Mouse (Mus musculus) forebrain, embryonic 12.5 days (tissue): ENCODE measurements around the gene Cmklr1. TPM values are rescaled to one million over a fixed set of nuclear protein-coding genes. Genes with fewer than 3 reads are reported as not detected.

ENCODE experiments used
- ATAC-seq: fragments of 200-750 bp; cut with Nextera tagmentation; 2 replicates; pipeline ENCODE4 v1.8.0; 2017; ENCODE audit warnings: moderate TSS enrichment; ENCODE audit not compliant: low FRiP score
- H3K27ac ChIP-seq: fragments of 300-500 bp; sonication (generic); 2 replicates; pipeline ENCODE4 v1.5.1; 2016; ENCODE audit warnings: mild to moderate bottlenecking
- H3K27me3 ChIP-seq: fragments of 300-500 bp; sonication (generic); 2 replicates; pipeline ENCODE4 v1.6.1; 2016; ENCODE audit warnings: mild to moderate bottlenecking
- H3K36me3 ChIP-seq: fragments of 300-500 bp; sonication (generic); replicated peaks from 2 replicates; pipeline ENCODE4 v1.6.1; 2016; ENCODE audit warnings: mild to moderate bottlenecking
- H3K4me1 ChIP-seq: fragments of 300-500 bp; sonication (generic); 2 replicates; pipeline ENCODE4 v1.6.1; 2016
- H3K4me2 ChIP-seq: fragments of 300-500 bp; sonication (generic); 2 replicates; pipeline ENCODE4 v1.6.1; 2016; ENCODE audit warnings: mild to moderate bottlenecking, moderate library complexity
- H3K4me3 ChIP-seq: fragments of 300-500 bp; sonication (generic); replicated peaks from 2 replicates; pipeline ENCODE4 v1.5.1; 2016; ENCODE audit warnings: mild to moderate bottlenecking
- H3K9ac ChIP-seq: fragments of 300-500 bp; sonication (generic); 2 replicates; pipeline ENCODE4 v1.6.1; 2016; ENCODE audit warnings: mild to moderate bottlenecking
- H3K9me3 ChIP-seq: fragments of 300-500 bp; sonication (generic); 2 replicates; pipeline ENCODE4 v1.6.1; 2016
- WGBS: fragments of 180-500 bp; shearing (Covaris S2); methylation state at CpG from one replicate; pipeline ENCODE4 v1.1.7; 2016; 5-methylcytosine and 5-hydroxymethylcytosine counted together
- polyA plus RNA-seq: library from polyadenylated mRNA; unstranded; fragments of >200 nt; fragmentation: Nextera tagmentation; extraction: Ambion mirVana; gene quantifications from 2 replicates; pipeline ENCODE4 v1.2.1, GENCODE M21; 2016

Cmklr1 gene
- polyA plus RNA-seq, 1 experiment from 2014 or later = 2.1 TPM

- no peak overlapping the region for H3K4me2 ChIP-seq
- H3K36me3 ChIP-seq = no peaks in the 10 kb centered on the region
- H3K27ac ChIP-seq = no peak overlapping the region
Measured at GRCm38 (mm10) chr5:113630116-113630515, 20.1 kb downstream of the Cmklr1 start.

GRCm38 (mm10) chr5:113629248-113629647, 21.0 kb downstream of the Cmklr1 start:
- H3K27me3 ChIP-seq = no peaks in the 10 kb centered on the region
- ATAC-seq = no peak
- no peak overlapping the region for H3K27ac ChIP-seq
- H3K4me1 ChIP-seq = 0 out of 2 replicates have a peak, but pooled peaks cover 11% of the 10 kb centered on the region
- no peaks in the 10 kb centered on the region for H3K36me3 ChIP-seq
- H3K9me3 ChIP-seq = no peaks in the 10 kb centered on the region
- no peak overlapping the region for H3K9ac ChIP-seq
- 87% methylated on average over 3 of the region's 3 CpGs for WGBS
- H3K4me2 ChIP-seq = no peak overlapping the region
- H3K4me3 ChIP-seq = no peak overlapping the region

More at GRCm38 (mm10) chr5:113630116-113630515, 20.1 kb downstream of the Cmklr1 start:
- WGBS = 74% methylated on average over 10 of the region's 10 CpGs
- Histone ChIP-seq H3K27me3 (no peaks in the 10 kb centered on the region), H3K9ac (no peak overlapping the region), H3K4me3 (no peak overlapping the region), H3K4me1 (0 out of 2 replicates have a peak, but pooled peaks cover 11% of the 10 kb centered on the region), H3K9me3 (no peaks in the 10 kb centered on the region)
- ATAC-seq = no peak

- H3K4me1 ChIP-seq = peaks cover 20% of the 10 kb centered on the region; the same call in 1 of the 2 replicates
Measured at GRCm38 (mm10) chr5:113627820-113628437, 22.3 kb downstream of the Cmklr1 start.

GRCm38 (mm10) chr5:113626991-113627390, 23.2 kb downstream of the Cmklr1 start:
- WGBS = 83% methylated on average over 5 of the region's 5 CpGs
- H3K4me1 ChIP-seq = peaks cover 20% of the 10 kb centered on the region; the same call in 1 of the 2 replicates
- ATAC-seq = no peak
- H3K27me3 ChIP-seq = no peaks in the 10 kb centered on the region
- no peaks in the 10 kb centered on the region for H3K36me3 ChIP-seq
- H3K9me3 ChIP-seq = no peaks in the 10 kb centered on the region
- no peak overlapping the region for H3K4me2 ChIP-seq
- no peak overlapping the region for H3K4me3 ChIP-seq
- no peak overlapping the region for H3K27ac ChIP-seq
- peak overlapping the region; percentile 17; the same call in 1 of the 2 replicates for H3K9ac ChIP-seq

More at GRCm38 (mm10) chr5:113627820-113628437, 22.3 kb downstream of the Cmklr1 start:
- H3K36me3 ChIP-seq = no peaks in the 10 kb centered on the region
- WGBS = 70% methylated on average over 11 of the region's 11 CpGs
- no peak overlapping the region for H3K9ac ChIP-seq
- ATAC-seq = no peak
- no peak overlapping the region for H3K4me2 ChIP-seq
- H3K27me3 ChIP-seq = no peaks in the 10 kb centered on the region
- H3K9me3 ChIP-seq = no peaks in the 10 kb centered on the region
- no peak overlapping the region for H3K27ac ChIP-seq
- H3K4me3 ChIP-seq = no peak overlapping the region

- Histone ChIP-seq H3K27ac (no peak overlapping the region), H3K4me3 (no peak overlapping the region), H3K27me3 (no peaks in the 10 kb centered on the region), H3K4me1 (peaks cover 20% of the 10 kb centered on the region; the same call in 1 of the 2 replicates), H3K4me2 (no peak overlapping the region), H3K9me3 (no peaks in the 10 kb centered on the region), H3K9ac (no peak overlapping the region), H3K36me3 (no peaks in the 10 kb centered on the region)
- no peak for ATAC-seq
- WGBS = 92% methylated on average over 8 of the region's 8 CpGs
Measured at GRCm38 (mm10) chr5:113626352-113626751, 23.9 kb downstream of the Cmklr1 start.

GRCm38 (mm10) chr5:113625068-113625467, 25.2 kb downstream of the Cmklr1 start:
- Histone ChIP-seq H3K36me3 (no peaks in the 10 kb centered on the region), H3K9me3 (no peaks in the 10 kb centered on the region), H3K4me1 (peaks cover 17% of the 10 kb centered on the region; the same call in 1 of the 2 replicates), H3K4me3 (no peak overlapping the region), H3K4me2 (no peak overlapping the region), H3K27ac (no peak overlapping the region), H3K9ac (no peak overlapping the region), H3K27me3 (no peaks in the 10 kb centered on the region)
- 90% methylated on average over 4 of the region's 4 CpGs for WGBS
- ATAC-seq = no peak

- H3K4me3 ChIP-seq = no peak overlapping the region
- no peak overlapping the region for H3K9ac ChIP-seq
- 33% methylated on average over 1 of the region's 2 CpGs for WGBS
- H3K27ac ChIP-seq = no peak overlapping the region
- H3K4me2 ChIP-seq = no peak overlapping the region
- no peak for ATAC-seq
- peaks cover 14% of the 10 kb centered on the region; the same call in 1 of the 2 replicates for H3K4me1 ChIP-seq
- H3K9me3 ChIP-seq = no peaks in the 10 kb centered on the region
- H3K36me3 ChIP-seq = no peaks in the 10 kb centered on the region
- H3K27me3 ChIP-seq = no peaks in the 10 kb centered on the region
Measured at GRCm38 (mm10) chr5:113623052-113623451, 27.2 kb downstream of the Cmklr1 start.

GRCm38 (mm10) chr5:113620999-113621398, 29.2 kb downstream of the Cmklr1 start:
- no peak for ATAC-seq
- peaks cover 12% of the 10 kb centered on the region; the same call in 1 of the 2 replicates for H3K4me1 ChIP-seq
- no peaks in the 10 kb centered on the region for H3K27me3 ChIP-seq

GRCm38 (mm10) chr5:113620130-113620716, 30.0 kb downstream of the Cmklr1 start:
- ATAC-seq = no peak
- Histone ChIP-seq H3K36me3 (no peaks in the 10 kb centered on the region), H3K9ac (no peak overlapping the region), H3K4me1 (peaks cover 12% of the 10 kb centered on the region; the same call in 1 of the 2 replicates), H3K4me2 (no peak overlapping the region), H3K27ac (no peak overlapping the region), H3K9me3 (no peaks in the 10 kb centered on the region), H3K4me3 (no peak overlapping the region), H3K27me3 (no peaks in the 10 kb centered on the region)
- 79% methylated on average over 16 of the region's 16 CpGs for WGBS

More at GRCm38 (mm10) chr5:113620999-113621398, 29.2 kb downstream of the Cmklr1 start:
- no peak overlapping the region for H3K9ac ChIP-seq
- no peak overlapping the region for H3K4me2 ChIP-seq
- no peak overlapping the region for H3K27ac ChIP-seq
- 82% methylated on average over 7 of the region's 7 CpGs for WGBS
- no peaks in the 10 kb centered on the region for H3K36me3 ChIP-seq
- no peaks in the 10 kb centered on the region for H3K9me3 ChIP-seq
- no peak overlapping the region for H3K4me3 ChIP-seq

- no peak overlapping the region for H3K27ac ChIP-seq
- no peak overlapping the region for H3K4me3 ChIP-seq
- H3K9ac ChIP-seq = no peak overlapping the region
- no peaks in the 10 kb centered on the region for H3K36me3 ChIP-seq
- 100% methylated on average over 1 of the region's 1 CpGs for whole genome bisulfite sequencing
- no peak overlapping the region for H3K4me2 ChIP-seq
- H3K4me1 ChIP-seq = peaks cover 12% of the 10 kb centered on the region; the same call in 1 of the 2 replicates
- no peak for ATAC-seq
- no peaks in the 10 kb centered on the region for H3K27me3 ChIP-seq
- H3K9me3 ChIP-seq = no peaks in the 10 kb centered on the region
Measured at GRCm38 (mm10) chr5:113619151-113619550, 31.1 kb downstream of the Cmklr1 start.

GRCm38 (mm10) chr5:113618716-113619115, 31.5 kb downstream of the Cmklr1 start:
- no peaks in the 10 kb centered on the region for H3K9me3 ChIP-seq
- H3K4me3 ChIP-seq = no peak overlapping the region
- H3K36me3 ChIP-seq = no peaks in the 10 kb centered on the region
- no peak overlapping the region for H3K9ac ChIP-seq
- ATAC-seq = no peak
- no peak overlapping the region for H3K27ac ChIP-seq
- peaks cover 11% of the 10 kb centered on the region; the same call in 1 of the 2 replicates for H3K4me1 ChIP-seq
- H3K4me2 ChIP-seq = no peak overlapping the region
- WGBS = 89% methylated on average over 4 of the region's 4 CpGs
- H3K27me3 ChIP-seq = no peaks in the 10 kb centered on the region

GRCm38 (mm10) chr5:113611771-113612233, 38.4 kb downstream of the Cmklr1 start:
- ATAC-seq = no peak
- WGBS = 80% methylated on average over 12 of the region's 12 CpGs
- H3K27me3 ChIP-seq = 0 out of 2 replicates have a peak, but pooled peaks cover 4% of the 10 kb centered on the region
- no peak overlapping the region for H3K4me3 ChIP-seq
- no peak overlapping the region for H3K27ac ChIP-seq
- H3K36me3 ChIP-seq = no peaks in the 10 kb centered on the region
- H3K4me2 ChIP-seq = no peak overlapping the region
- peaks cover 13% of the 10 kb centered on the region for H3K4me1 ChIP-seq
- no peaks in the 10 kb centered on the region for H3K9me3 ChIP-seq
- no peak overlapping the region for H3K9ac ChIP-seq
